In genomic region chr14:121322150-121322549, GRCm38 (mm10) we compare ENCODE assay signal across 16 mouse cellular contexts.
"Had no signal": no experiment of that assay in that cellular context is flagged by ENCODE, and none has a peak within 500 bp of the region (broad histone marks: within the 10 kb centered on the region; RNA-seq: fewer than 3 reads in every experiment).

No protein-coding gene starts in this region.

- H3K4me3 ChIP-seq: liver, embryonic 15.5 days; lung, embryonic 15.5 days; midbrain, embryonic 12.5 days; midbrain, embryonic 15.5 days; neural tube, embryonic 12.5 days; neural tube, embryonic 15.5 days; stomach, embryonic 15.5 days had no signal

- ATAC-seq: midbrain, embryonic 15.5 days had no signal

- H3K9me3 ChIP-seq: liver, embryonic 15.5 days; lung, embryonic 15.5 days; midbrain, embryonic 12.5 days; midbrain, embryonic 15.5 days; neural tube, embryonic 15.5 days; stomach, embryonic 15.5 days had no signal

- H3K9ac ChIP-seq: liver, embryonic 15.5 days; lung, embryonic 15.5 days; midbrain, embryonic 12.5 days; midbrain, embryonic 15.5 days; neural tube, embryonic 12.5 days; neural tube, embryonic 15.5 days; stomach, embryonic 15.5 days had no signal

- H3K27ac ChIP-seq: kidney, postnatal 0 days; liver, embryonic 15.5 days; lung, embryonic 15.5 days; midbrain, embryonic 12.5 days; midbrain, embryonic 15.5 days; neural tube, embryonic 12.5 days; neural tube, embryonic 15.5 days; stomach, embryonic 15.5 days had no signal

- DNase-seq: kidney, adult 2 months; kidney, postnatal 25 days; lung, adult 18-20 months; lung, postnatal 10 days; lung, postnatal 36 days; retina, postnatal 1 day; spleen, adult 18-20 months; thymus, postnatal 25 days had no signal

- H3K27me3 ChIP-seq: liver, embryonic 15.5 days; lung, embryonic 15.5 days; midbrain, embryonic 12.5 days; midbrain, embryonic 15.5 days; neural tube, embryonic 12.5 days; neural tube, embryonic 15.5 days; stomach, embryonic 15.5 days had no signal

- H3K36me3 ChIP-seq: liver, embryonic 15.5 days; lung, embryonic 15.5 days; midbrain, embryonic 12.5 days; midbrain, embryonic 15.5 days; neural tube, embryonic 12.5 days; neural tube, embryonic 15.5 days; stomach, embryonic 15.5 days had no signal

- H3K4me2 ChIP-seq: liver, embryonic 15.5 days; lung, embryonic 15.5 days; midbrain, embryonic 12.5 days; midbrain, embryonic 15.5 days; neural tube, embryonic 12.5 days; neural tube, embryonic 15.5 days; stomach, embryonic 15.5 days had no signal
